8 mouse cellular contexts compared by ENCODE assay signal in the genomic region with DNA sequence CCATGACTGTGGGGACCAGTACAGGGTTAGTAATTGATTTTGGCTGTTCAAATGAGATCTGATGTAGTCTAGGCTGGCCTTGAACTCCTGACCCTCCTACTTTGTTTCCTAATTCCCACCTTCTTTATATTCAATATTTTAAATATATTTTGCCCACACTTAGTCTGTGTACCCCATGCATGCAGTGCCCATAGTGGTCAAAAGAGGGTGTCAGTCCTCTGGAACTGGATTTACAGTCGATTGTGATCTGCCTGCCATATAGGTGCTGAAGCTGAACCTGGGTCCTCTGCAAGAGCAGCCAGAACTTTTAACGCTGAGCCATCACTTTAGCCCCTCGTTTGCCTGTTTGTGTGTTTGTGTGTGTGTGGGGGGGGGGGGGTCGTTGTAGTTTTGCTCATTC. TPM values are rescaled to one million over a fixed set of nuclear protein-coding genes. Genes with fewer than 3 reads are reported as not detected.
DNase-seq lines count a peak whose midpoint lies in the region; ATAC-seq lines count a peak whose summit lies in the region.

No protein-coding gene starts in this region.

- H3K4me2 ChIP-seq in kidney, embryonic 15.5 days, result peak overlapping the region; percentile 71
- H3K4me2 ChIP-seq in hindbrain, embryonic 11.5 days (replicated peaks; ENCODE audit: low read depth, low read length), result peak overlapping the region; percentile 63
- H3K4me2 ChIP-seq in midbrain, embryonic 11.5 days, result peak overlapping the region; percentile 55

- peak overlapping the region; percentile 90 for H3K27ac ChIP-seq in kidney, embryonic 15.5 days
- peak overlapping the region; percentile 81 for H3K27ac ChIP-seq in hindbrain, embryonic 11.5 days (ENCODE audit: low read depth, low read length)
- peak overlapping the region; percentile 68; the same call in 1 of the 2 replicates for H3K27ac ChIP-seq in midbrain, embryonic 11.5 days (ENCODE audit: low read depth, low read length)

- no peak overlapping the region for H3K9ac ChIP-seq in kidney, embryonic 15.5 days
- H3K9ac ChIP-seq in hindbrain, embryonic 11.5 days (ENCODE audit: low read depth, low read length), result 0 out of 2 replicates have a peak overlapping the region, but pooled peaks have one; percentile 37
- peak overlapping the region; percentile 43; the same call in 1 of the 2 replicates for H3K9ac ChIP-seq in midbrain, embryonic 11.5 days (ENCODE audit: low read length)

- no peak for DNase-seq in kidney, adult 9 months
- peak; percentile 57 for DNase-seq in R1 (ENCODE audit: low read depth, low spot score)
- peak; percentile 33 for DNase-seq in hindbrain, embryonic 11.5 days (ENCODE audit: low spot score)
- no peak for DNase-seq in midbrain, embryonic 11.5 days (ENCODE audit: low spot score, missing footprints)
- DNase-seq in urinary bladder, postnatal 10 days (ENCODE audit: low spot score), result no peak
- no peak for DNase-seq in ovary, postnatal 10 days (ENCODE audit: low spot score)
- no peak for DNase-seq in layer of hippocampus, adult 11-12 months (ENCODE audit: low spot score)

- peaks cover 18% of the 10 kb centered on the region for H3K4me1 ChIP-seq in kidney, embryonic 15.5 days
- 0 out of 2 replicates have a peak, but pooled peaks cover 5% of the 10 kb centered on the region for H3K4me1 ChIP-seq in hindbrain, embryonic 11.5 days (replicated peaks; ENCODE audit: control insufficient read depth, insufficient read depth, low read length)
- H3K4me1 ChIP-seq in midbrain, embryonic 11.5 days (ENCODE audit: control insufficient read depth, insufficient read depth, low read length), result peaks cover 4% of the 10 kb centered on the region; the same call in 1 of the 2 replicates

- no peak for ATAC-seq in kidney, embryonic 15.5 days (replicated peaks; ENCODE audit: low FRiP score)
- ATAC-seq in hindbrain, embryonic 11.5 days (ENCODE audit: low FRiP score), result no peak
- no peak for ATAC-seq in midbrain, embryonic 11.5 days (ENCODE audit: low FRiP score)

- peaks cover 24% of the 10 kb centered on the region for H3K36me3 ChIP-seq in kidney, embryonic 15.5 days
- no peaks in the 10 kb centered on the region for H3K36me3 ChIP-seq in hindbrain, embryonic 11.5 days (ENCODE audit: control insufficient read depth, insufficient read depth, low read length)
- peaks cover 3% of the 10 kb centered on the region; the same call in 1 of the 2 replicates for H3K36me3 ChIP-seq in midbrain, embryonic 11.5 days (ENCODE audit: control insufficient read depth, insufficient read depth, low read length)

- no peaks in the 10 kb centered on the region for H3K9me3 ChIP-seq in kidney, embryonic 15.5 days (replicated peaks)
- no peaks in the 10 kb centered on the region for H3K9me3 ChIP-seq in hindbrain, embryonic 11.5 days (ENCODE audit: control insufficient read depth, low read length)
- no peaks in the 10 kb centered on the region for H3K9me3 ChIP-seq in midbrain, embryonic 11.5 days (ENCODE audit: control insufficient read depth, low read length)

- peak overlapping the region; percentile 50 for H3K4me3 ChIP-seq in kidney, embryonic 15.5 days (replicated peaks)
- 0 out of 2 replicates have a peak overlapping the region, but pooled peaks have one; percentile 38 for H3K4me3 ChIP-seq in hindbrain, embryonic 11.5 days (ENCODE audit: low read depth, low read length)
- no peak overlapping the region for H3K4me3 ChIP-seq in midbrain, embryonic 11.5 days (ENCODE audit: low read depth, low read length)

- H3K27me3 ChIP-seq in kidney, embryonic 15.5 days, result no peaks in the 10 kb centered on the region
- H3K27me3 ChIP-seq in hindbrain, embryonic 11.5 days (ENCODE audit: control insufficient read depth, insufficient read depth, low read length), result no peaks in the 10 kb centered on the region
- no peaks in the 10 kb centered on the region for H3K27me3 ChIP-seq in midbrain, embryonic 11.5 days (ENCODE audit: control insufficient read depth, insufficient read depth, low read length)

- 26% methylated on average over 4 of the region's 4 CpGs for WGBS in kidney, embryonic 15.5 days
- WGBS in hindbrain, embryonic 11.5 days, result 36% methylated on average over 4 of the region's 4 CpGs
- WGBS in midbrain, embryonic 11.5 days, result 34% methylated on average over 4 of the region's 4 CpGs

RNA-seq across cellular contexts. Expression of a gene that starts 11.0 kb away (rescaled TPM):
- polyA plus RNA-seq in kidney, embryonic 15.5 days (2015; fragmentation: Nextera tagmentation; extraction: Ambion mirVana), result 16.1 and 16.3 TPM in 2 replicates
- polyA plus RNA-seq in hindbrain, embryonic 11.5 days (2014; fragmentation: Nextera tagmentation; extraction: Ambion mirVana), result 8.7 and 8.8 TPM in 2 replicates
- 9.4 and 9.5 TPM in 2 replicates for polyA plus RNA-seq in midbrain, embryonic 11.5 days (2014; fragmentation: Nextera tagmentation; extraction: Ambion mirVana)

RNA-seq across cellular contexts. Expression of a gene that starts 12.5 kb away (rescaled TPM):
- 2.9 and 3.4 TPM in 2 replicates for polyA plus RNA-seq in kidney, embryonic 15.5 days (2015; fragmentation: Nextera tagmentation; extraction: Ambion mirVana)
- polyA plus RNA-seq in hindbrain, embryonic 11.5 days (2014; fragmentation: Nextera tagmentation; extraction: Ambion mirVana), result 1.0 and 1.4 TPM in 2 replicates
- polyA plus RNA-seq in midbrain, embryonic 11.5 days (2014; fragmentation: Nextera tagmentation; extraction: Ambion mirVana), result 0.46 and 0.58 TPM in 2 replicates

RNA-seq across cellular contexts. Expression of a gene that starts 18.4 kb away (rescaled TPM):
- 13.5 and 14.4 TPM in 2 replicates for polyA plus RNA-seq in kidney, embryonic 15.5 days (2015; fragmentation: Nextera tagmentation; extraction: Ambion mirVana)
- polyA plus RNA-seq in hindbrain, embryonic 11.5 days (2014; fragmentation: Nextera tagmentation; extraction: Ambion mirVana), result 11.7 and 12.0 TPM in 2 replicates
- 10.7 and 11.4 TPM in 2 replicates for polyA plus RNA-seq in midbrain, embryonic 11.5 days (2014; fragmentation: Nextera tagmentation; extraction: Ambion mirVana)

RNA-seq across cellular contexts. Expression of a gene that starts 18.9 kb away (rescaled TPM):
- polyA plus RNA-seq in kidney, embryonic 15.5 days (2015; fragmentation: Nextera tagmentation; extraction: Ambion mirVana), result 157 and 162 TPM in 2 replicates
- polyA plus RNA-seq in hindbrain, embryonic 11.5 days (2014; fragmentation: Nextera tagmentation; extraction: Ambion mirVana), result 143 and 149 TPM in 2 replicates
- polyA plus RNA-seq in midbrain, embryonic 11.5 days (2014; fragmentation: Nextera tagmentation; extraction: Ambion mirVana), result 156 and 160 TPM in 2 replicates

RNA-seq across cellular contexts. Expression of a gene that starts 35.3 kb away (rescaled TPM):
- polyA plus RNA-seq in kidney, embryonic 15.5 days (2015; fragmentation: Nextera tagmentation; extraction: Ambion mirVana), result 0.76 and 1.0 TPM in 2 replicates
- polyA plus RNA-seq in hindbrain, embryonic 11.5 days (2014; fragmentation: Nextera tagmentation; extraction: Ambion mirVana), result 0.89 and 1.7 TPM in 2 replicates
- polyA plus RNA-seq in midbrain, embryonic 11.5 days (2014; fragmentation: Nextera tagmentation; extraction: Ambion mirVana), result 0.58 and 0.75 TPM in 2 replicates

Comparison
In these comparisons a context has a peak if more than half of its experiments do, and no peak if none do; other contexts are left out.
1. DNase-seq: peak in R1 (single experiment) and hindbrain, embryonic 11.5 days (single experiment); none in kidney, adult 9 months (single experiment), midbrain, embryonic 11.5 days (single experiment), urinary bladder, postnatal 10 days (single experiment), ovary, postnatal 10 days (single experiment) and layer of hippocampus, adult 11-12 months (single experiment).
2. Peak in every context shown above with its lines, with median percentiles within 50 percentile points of each other: H3K27ac ChIP-seq and H3K4me2 ChIP-seq.